Mouse (Mus musculus) limb, embryonic 13.5 days (tissue): ENCODE measurements at regions not wholly inside any gene's neighbourhood (a gene's known extent, or its start where the extent isn't known, plus 50 kb on each side); places are given as distances from the start of the nearest gene placed in this dataset.

Experiments used
- ATAC-seq: fragments of 200-750 bp; cut with Nextera tagmentation; 2 replicates; pipeline ENCODE4 v1.8.0; 2017; ENCODE audit warnings: low read depth, moderate number of reproducible peaks, moderate TSS enrichment; ENCODE audit not compliant: low FRiP score
- H3K27ac ChIP-seq: fragments of 300-500 bp; sonication (generic); 2 replicates; pipeline ENCODE4 v1.5.1; 2015; ENCODE audit warnings: inconsistent platforms, mild to moderate bottlenecking, moderate library complexity
- H3K27me3 ChIP-seq: fragments of 300-500 bp; sonication (generic); 2 replicates; pipeline ENCODE4 v1.6.1; 2015; ENCODE audit warnings: mild to moderate bottlenecking, inconsistent platforms
- H3K36me3 ChIP-seq: fragments of 300-500 bp; sonication (generic); 2 replicates; pipeline ENCODE4 v1.6.1; 2015; ENCODE audit warnings: inconsistent platforms, mild to moderate bottlenecking, moderate library complexity
- H3K4me1 ChIP-seq: fragments of 300-500 bp; sonication (generic); 2 replicates; pipeline ENCODE4 v1.6.1; 2015; ENCODE audit warnings: inconsistent platforms
- H3K4me2 ChIP-seq: fragments of 300-500 bp; sonication (generic); replicated peaks from 2 replicates; pipeline ENCODE4 v1.6.1; 2015; ENCODE audit warnings: inconsistent platforms, mild to moderate bottlenecking, moderate library complexity
- H3K4me3 ChIP-seq: fragments of 300-500 bp; sonication (generic); 2 replicates; pipeline ENCODE4 v1.5.1; 2015; ENCODE audit warnings: moderate library complexity, mild to moderate bottlenecking, inconsistent platforms
- H3K9ac ChIP-seq: fragments of 300-500 bp; sonication (generic); 2 replicates; pipeline ENCODE4 v1.6.1; 2015; ENCODE audit warnings: mild to moderate bottlenecking, inconsistent platforms
- H3K9me3 ChIP-seq: fragments of 300-500 bp; sonication (generic); 2 replicates; pipeline ENCODE4 v1.6.1; 2016; ENCODE audit warnings: inconsistent platforms
- WGBS: fragments of 180-500 bp; shearing (Covaris S2); methylation state at CpG from one replicate; pipeline ENCODE4 v1.1.7; 2015; 5-methylcytosine and 5-hydroxymethylcytosine counted together

DNA sequence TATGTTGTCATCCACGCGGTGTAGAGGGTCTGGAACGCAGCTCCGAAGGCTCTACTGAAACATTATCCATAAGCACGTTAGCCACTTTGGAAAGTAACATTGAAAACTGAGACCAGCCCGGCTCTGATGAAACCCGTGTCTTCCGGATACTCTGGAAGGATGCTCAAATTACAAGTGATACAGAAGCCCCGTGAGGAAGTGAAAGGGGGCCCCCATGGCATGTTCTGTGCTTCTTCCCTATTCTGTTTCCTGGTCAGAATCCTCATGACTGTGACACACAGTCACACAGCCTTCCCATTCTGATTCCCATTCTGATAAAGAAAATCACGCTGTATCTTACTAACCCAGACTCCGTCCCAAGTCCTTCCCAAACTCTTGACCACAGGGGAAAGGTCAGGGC lies 143.5 kb upstream of the Rpl34 start:
- no peak for ATAC-seq

DNA sequence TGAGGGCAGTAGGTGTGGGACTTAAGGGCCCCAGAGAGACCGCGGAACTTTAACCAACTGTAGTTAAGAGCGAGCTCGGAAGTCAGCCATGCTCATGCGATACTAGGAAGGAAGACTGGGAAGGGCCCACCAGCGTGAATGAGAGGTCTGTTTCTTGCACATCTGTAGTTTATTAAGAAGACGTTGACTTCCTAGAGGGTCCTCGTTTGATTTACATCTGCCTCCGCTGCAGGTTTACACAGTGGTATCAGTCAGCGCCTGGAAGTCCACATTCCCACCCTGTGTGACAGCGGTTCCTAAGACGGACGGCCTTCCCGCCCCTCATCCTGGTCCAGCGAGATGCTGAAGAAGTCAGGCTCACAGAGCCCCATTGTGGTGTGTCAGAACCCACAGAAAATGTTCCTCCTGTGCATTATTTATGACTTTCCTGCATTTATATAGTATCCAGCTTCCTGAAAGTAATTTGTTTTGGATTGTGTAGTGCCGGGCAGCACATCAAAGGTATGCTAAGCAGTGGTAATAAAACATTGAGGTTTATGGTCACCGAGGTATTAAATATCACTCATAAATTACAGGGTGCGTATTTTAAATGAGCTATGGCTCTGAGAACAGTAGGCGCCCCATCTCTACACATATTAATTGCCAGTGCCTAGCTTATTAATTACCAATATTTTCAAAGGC lies 136.9 kb upstream of the Rpl34 start:
- Histone ChIP-seq H3K4me2 (peak overlapping the region; percentile 58), H3K9me3 (no peaks in the 10 kb centered on the region), H3K27ac (peak overlapping the region; percentile 67; the same call in 1 of the 2 replicates), H3K4me1 (peaks cover 18% of the 10 kb centered on the region), H3K9ac (peak overlapping the region; percentile 25; the same call in 1 of the 2 replicates), H3K4me3 (peak overlapping the region; percentile 22), H3K27me3 (no peaks in the 10 kb centered on the region), H3K36me3 (no peaks in the 10 kb centered on the region)
- WGBS = 5% methylated on average over 19 of the region's 19 CpGs
- ATAC-seq = peak; percentile 87

More for the DNA sequence above, 143.5 kb upstream of the Rpl34 start:
- no peaks in the 10 kb centered on the region for H3K9me3 ChIP-seq
- H3K27me3 ChIP-seq = no peaks in the 10 kb centered on the region
- no peak overlapping the region for H3K4me3 ChIP-seq
- no peaks in the 10 kb centered on the region for H3K36me3 ChIP-seq
- 73% methylated on average over 11 of the region's 11 CpGs for WGBS
- no peak overlapping the region for H3K4me2 ChIP-seq
- H3K27ac ChIP-seq = no peak overlapping the region
- peaks cover 5% of the 10 kb centered on the region for H3K4me1 ChIP-seq
- H3K9ac ChIP-seq = no peak overlapping the region

DNA sequence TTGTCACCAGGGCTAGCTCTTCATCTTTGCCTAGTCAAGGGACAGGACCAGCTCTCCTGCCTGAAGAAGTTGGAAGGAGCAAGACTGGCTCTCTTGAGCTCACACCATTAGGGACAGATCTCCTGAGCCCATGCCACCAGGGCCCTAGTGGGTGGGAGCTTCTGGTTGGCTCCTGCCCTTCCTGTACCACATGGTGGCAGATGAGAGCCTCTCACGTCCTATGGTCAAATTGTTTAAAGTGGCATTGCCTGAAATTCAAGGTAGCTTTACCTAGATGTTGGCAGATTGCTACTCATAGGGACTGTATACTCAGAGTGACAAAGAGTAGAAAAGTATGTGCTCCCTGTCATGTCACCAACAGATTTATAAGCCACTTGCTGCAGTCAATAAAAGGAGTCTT lies 134.6 kb upstream of the Rpl34 start:
- H3K27me3 ChIP-seq = no peaks in the 10 kb centered on the region
- no peak overlapping the region for H3K9ac ChIP-seq
- H3K36me3 ChIP-seq = no peaks in the 10 kb centered on the region
- no peak overlapping the region for H3K27ac ChIP-seq
- peaks cover 18% of the 10 kb centered on the region for H3K4me1 ChIP-seq
- 69% methylated on average over 1 of the region's 1 CpGs for WGBS
- no peaks in the 10 kb centered on the region for H3K9me3 ChIP-seq
- H3K4me2 ChIP-seq = no peak overlapping the region
- no peak for ATAC-seq
- no peak overlapping the region for H3K4me3 ChIP-seq

DNA sequence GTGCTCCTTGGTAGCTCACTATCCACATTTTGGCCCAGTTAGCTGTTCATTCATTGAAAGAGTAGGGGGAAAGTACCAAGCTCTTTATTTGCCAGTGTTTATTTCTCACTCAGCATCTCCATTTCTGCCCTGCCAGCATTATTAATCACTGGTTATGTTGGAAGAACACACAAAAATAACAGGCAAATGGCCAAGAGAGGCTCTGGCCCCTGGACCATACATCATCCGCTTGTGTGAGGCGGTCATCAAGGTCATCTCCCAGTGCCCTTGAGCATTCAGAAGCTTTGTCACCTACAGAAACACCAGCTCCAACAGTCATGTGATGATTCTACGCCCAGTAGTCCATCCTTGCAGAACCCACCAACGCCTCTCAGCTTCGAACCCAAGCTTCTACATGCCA lies 133.2 kb upstream of the Rpl34 start:
- Histone ChIP-seq H3K9me3 (no peaks in the 10 kb centered on the region), H3K4me2 (no peak overlapping the region), H3K27me3 (no peaks in the 10 kb centered on the region), H3K27ac (no peak overlapping the region), H3K36me3 (no peaks in the 10 kb centered on the region), H3K9ac (no peak overlapping the region), H3K4me1 (peaks cover 24% of the 10 kb centered on the region), H3K4me3 (no peak overlapping the region)
- ATAC-seq = no peak
- 93% methylated on average over 5 of the region's 5 CpGs for WGBS

DNA sequence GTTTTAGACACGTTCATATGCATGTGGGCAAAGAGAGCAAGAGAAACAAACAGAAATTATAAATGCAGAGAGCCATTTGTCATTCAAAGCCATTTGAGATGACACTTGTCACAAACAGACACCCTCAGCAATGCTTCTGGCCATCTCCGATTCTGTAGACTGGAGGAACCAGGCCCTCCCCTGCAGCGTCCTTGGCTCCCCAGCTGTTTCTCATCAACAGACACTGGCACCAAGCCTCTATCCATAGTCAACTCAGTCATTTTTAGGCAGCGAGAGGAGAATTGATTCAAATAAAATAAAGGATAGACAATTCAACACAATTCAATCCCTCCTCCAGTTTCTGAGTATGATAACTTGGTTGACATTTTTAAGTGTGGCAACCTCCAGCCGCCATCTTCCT lies 130.1 kb upstream of the Rpl34 start:
- WGBS = 54% methylated on average over 5 of the region's 5 CpGs
- Histone ChIP-seq H3K36me3 (no peaks in the 10 kb centered on the region), H3K4me3 (no peak overlapping the region), H3K4me2 (no peak overlapping the region), H3K27me3 (no peaks in the 10 kb centered on the region), H3K4me1 (peaks cover 7% of the 10 kb centered on the region; the same call in 1 of the 2 replicates), H3K9ac (no peak overlapping the region), H3K9me3 (no peaks in the 10 kb centered on the region), H3K27ac (no peak overlapping the region)
- ATAC-seq = no peak

DNA sequence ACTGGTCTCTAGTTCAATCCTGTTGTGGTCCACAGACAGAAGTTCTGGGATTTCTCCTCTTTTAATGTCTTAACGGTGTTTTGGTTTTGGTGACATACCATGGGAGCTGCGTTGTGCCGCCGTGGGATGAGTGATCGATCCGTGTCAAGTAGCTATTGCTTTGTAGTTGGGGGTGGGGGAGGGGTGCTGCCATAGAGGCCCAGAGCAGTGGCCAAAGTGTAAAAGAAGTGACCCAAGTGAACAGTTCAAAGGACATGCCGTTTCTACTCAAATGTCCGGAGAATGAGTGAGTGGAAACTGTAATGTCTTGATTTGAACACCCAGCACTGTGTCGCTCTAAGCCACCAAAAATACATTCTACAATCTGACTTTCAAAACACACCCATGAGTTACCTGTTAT lies 123.7 kb upstream of the Rpl34 start:
- Histone ChIP-seq H3K4me1 (peaks cover 8% of the 10 kb centered on the region; the same call in 1 of the 2 replicates), H3K27me3 (no peaks in the 10 kb centered on the region), H3K9ac (no peak overlapping the region), H3K4me3 (no peak overlapping the region), H3K27ac (no peak overlapping the region), H3K9me3 (no peaks in the 10 kb centered on the region), H3K36me3 (no peaks in the 10 kb centered on the region), H3K4me2 (no peak overlapping the region)
- no peak for ATAC-seq
- WGBS = 51% methylated on average over 9 of the region's 9 CpGs

DNA sequence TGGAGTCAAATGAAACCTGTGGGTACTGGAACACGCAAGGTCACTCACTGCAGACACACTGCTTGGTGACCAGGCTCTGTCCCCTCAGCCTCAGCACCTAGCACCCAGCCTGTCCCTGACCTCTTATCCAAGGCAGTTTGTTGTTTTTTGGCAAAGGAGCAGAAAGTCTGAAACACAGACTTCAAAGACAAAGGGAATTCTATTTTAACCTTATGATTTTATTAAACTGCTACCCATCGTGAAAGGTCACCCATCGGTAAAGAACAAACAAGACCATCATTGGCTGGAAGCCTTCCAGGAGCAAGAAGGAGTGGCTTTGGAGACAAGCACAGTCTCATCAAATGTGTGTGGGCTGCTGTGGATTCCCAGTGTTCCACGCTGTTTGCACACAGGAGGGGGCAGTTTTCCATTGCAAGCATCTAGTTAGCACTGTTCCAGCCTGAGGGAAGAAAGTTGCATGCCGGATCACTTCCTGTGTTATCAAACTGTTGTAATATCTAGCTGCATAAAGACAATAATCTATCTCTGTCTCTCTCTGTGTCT lies 120.6 kb upstream of the Rpl34 start:
- 64% methylated on average over 5 of the region's 5 CpGs for WGBS
- no peak overlapping the region for H3K4me3 ChIP-seq

DNA sequence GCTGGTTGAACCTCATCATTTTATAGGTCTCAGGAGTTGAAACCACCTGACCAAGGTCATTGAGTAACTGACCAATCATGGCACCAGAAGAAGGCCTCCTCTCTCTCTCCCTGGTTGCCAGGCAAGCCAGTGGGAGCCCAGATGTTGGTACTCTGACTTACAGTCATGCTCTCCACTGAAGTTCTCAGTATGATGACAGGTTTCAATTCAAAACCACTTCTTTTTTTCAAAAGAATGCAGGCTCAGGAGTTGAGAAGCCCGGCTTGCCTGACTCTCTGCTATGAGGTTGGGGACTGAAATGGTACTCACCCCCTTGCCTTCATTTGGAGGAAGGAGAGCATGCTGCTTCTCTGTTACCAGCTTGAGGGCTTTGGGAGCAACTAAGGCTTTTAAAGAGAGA lies 111.6 kb upstream of the Rpl34 start:
- H3K4me1 ChIP-seq = peaks cover 7% of the 10 kb centered on the region
- no peak overlapping the region for H3K27ac ChIP-seq
- H3K36me3 ChIP-seq = no peaks in the 10 kb centered on the region
- no peak for ATAC-seq
- H3K27me3 ChIP-seq = no peaks in the 10 kb centered on the region
- H3K9ac ChIP-seq = no peak overlapping the region
- H3K4me2 ChIP-seq = no peak overlapping the region
- 57% methylated on average over 1 of the region's 1 CpGs for WGBS
- no peaks in the 10 kb centered on the region for H3K9me3 ChIP-seq
- H3K4me3 ChIP-seq = no peak overlapping the region

More for the DNA sequence above, 120.6 kb upstream of the Rpl34 start:
- H3K9me3 ChIP-seq = no peaks in the 10 kb centered on the region
- H3K27ac ChIP-seq = no peak overlapping the region
- H3K27me3 ChIP-seq = no peaks in the 10 kb centered on the region
- H3K4me2 ChIP-seq = no peak overlapping the region
- H3K9ac ChIP-seq = no peak overlapping the region
- ATAC-seq = no peak
- H3K4me1 ChIP-seq = peaks cover 6% of the 10 kb centered on the region; the same call in 1 of the 2 replicates
- H3K36me3 ChIP-seq = no peaks in the 10 kb centered on the region

DNA sequence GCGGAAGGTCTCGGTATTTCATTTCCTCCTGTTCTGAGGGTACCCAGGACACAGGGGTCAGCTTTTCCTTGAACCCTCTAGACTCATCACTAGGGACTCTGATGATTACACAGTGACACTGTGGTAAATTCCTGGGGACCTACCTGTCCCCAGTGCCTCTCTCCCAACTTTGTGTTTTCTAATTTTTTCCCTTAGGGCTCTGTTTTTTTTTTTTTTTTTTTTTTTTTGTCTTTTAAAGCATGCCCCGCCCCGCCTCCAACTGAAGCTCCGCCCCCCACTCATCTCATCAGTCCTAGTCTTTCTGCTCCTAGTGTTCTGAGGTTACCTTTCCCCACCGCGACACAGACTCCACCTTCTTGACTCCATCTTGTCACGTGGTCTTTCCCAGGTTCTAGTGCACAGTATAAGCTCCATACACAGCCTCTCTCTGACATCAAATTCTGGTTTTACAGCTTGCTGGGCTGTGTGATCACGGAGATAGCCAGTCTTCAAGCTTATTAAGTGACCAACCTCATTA lies 109.8 kb upstream of the Rpl34 start:
- Histone ChIP-seq H3K27ac (no peak overlapping the region), H3K4me3 (no peak overlapping the region), H3K27me3 (no peaks in the 10 kb centered on the region), H3K9me3 (no peaks in the 10 kb centered on the region), H3K36me3 (no peaks in the 10 kb centered on the region), H3K9ac (no peak overlapping the region), H3K4me1 (peaks cover 11% of the 10 kb centered on the region), H3K4me2 (no peak overlapping the region)
- 84% methylated on average over 9 of the region's 9 CpGs for WGBS
- no peak for ATAC-seq

DNA sequence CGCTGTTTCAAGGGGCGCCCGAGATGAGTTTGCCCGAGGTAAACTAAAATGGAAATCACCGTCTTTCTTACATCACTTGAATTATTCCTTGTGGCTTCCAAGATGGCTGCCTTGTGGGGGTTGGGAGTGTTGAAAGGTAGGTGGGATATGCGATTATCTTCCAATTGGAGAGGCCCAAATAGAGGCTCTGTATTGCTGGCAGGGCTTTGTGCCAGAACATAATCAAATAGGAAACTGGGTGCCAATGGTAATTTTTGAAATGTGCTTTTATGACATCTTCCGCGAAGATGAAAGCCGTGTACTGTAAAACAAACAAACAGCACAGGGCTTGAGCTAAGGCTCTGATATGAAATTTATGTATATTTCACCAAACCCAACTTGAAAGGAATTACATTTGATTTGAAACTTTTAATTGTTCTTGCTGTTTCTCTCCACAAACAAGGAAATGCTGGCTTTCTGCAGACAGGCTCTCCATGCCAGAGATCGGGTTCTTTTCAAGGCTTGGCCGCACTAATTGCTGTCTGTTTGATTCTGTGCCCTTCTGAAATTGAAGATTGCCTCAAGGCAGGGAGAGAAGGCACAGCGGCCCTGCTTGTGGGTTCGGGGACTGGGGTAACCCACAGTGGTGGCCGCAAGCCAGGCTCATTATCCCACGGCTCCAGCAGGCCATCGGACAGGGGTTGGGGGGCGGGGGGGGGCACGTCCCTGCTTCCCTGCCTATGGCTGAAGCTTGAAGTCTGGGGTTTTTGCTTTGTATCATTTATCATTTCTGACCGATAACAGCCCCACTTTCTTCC lies 108.6 kb upstream of the Rpl34 start:
- Histone ChIP-seq H3K27me3 (no peaks in the 10 kb centered on the region), H3K4me1 (peaks cover 11% of the 10 kb centered on the region), H3K9me3 (no peaks in the 10 kb centered on the region), H3K36me3 (no peaks in the 10 kb centered on the region), H3K27ac (no peak overlapping the region), H3K9ac (no peak overlapping the region), H3K4me3 (no peak overlapping the region), H3K4me2 (no peak overlapping the region; the same call in 1 of the 2 replicates)
- WGBS = 57% methylated on average over 19 of the region's 19 CpGs
- ATAC-seq = no peak

DNA sequence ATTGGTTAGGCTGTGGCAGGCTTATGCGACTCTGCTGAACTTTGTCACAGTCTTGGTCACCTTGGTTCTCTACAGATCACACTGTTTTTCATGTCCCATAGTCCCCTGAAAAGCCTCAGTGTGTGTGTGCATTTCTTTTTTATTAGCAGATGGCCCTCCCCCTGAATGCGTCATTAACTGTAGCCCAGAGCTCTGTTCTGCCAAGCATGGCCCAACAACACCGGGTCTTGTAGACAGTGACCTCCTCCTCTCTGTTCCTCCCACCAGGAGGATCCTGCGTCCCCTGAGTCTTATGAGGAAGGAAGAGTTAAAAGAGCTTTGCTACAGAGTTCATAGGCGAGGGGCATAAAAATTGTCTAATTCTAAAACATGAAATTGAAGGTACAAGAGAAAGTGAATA lies 103.5 kb upstream of the Rpl34 start:
- ATAC-seq = no peak
- Histone ChIP-seq H3K36me3 (no peaks in the 10 kb centered on the region), H3K4me1 (peaks cover 9% of the 10 kb centered on the region; the same call in 1 of the 2 replicates), H3K9ac (no peak overlapping the region), H3K9me3 (no peaks in the 10 kb centered on the region), H3K27ac (no peak overlapping the region), H3K4me3 (no peak overlapping the region), H3K4me2 (no peak overlapping the region), H3K27me3 (no peaks in the 10 kb centered on the region)
- WGBS = 59% methylated on average over 5 of the region's 5 CpGs

DNA sequence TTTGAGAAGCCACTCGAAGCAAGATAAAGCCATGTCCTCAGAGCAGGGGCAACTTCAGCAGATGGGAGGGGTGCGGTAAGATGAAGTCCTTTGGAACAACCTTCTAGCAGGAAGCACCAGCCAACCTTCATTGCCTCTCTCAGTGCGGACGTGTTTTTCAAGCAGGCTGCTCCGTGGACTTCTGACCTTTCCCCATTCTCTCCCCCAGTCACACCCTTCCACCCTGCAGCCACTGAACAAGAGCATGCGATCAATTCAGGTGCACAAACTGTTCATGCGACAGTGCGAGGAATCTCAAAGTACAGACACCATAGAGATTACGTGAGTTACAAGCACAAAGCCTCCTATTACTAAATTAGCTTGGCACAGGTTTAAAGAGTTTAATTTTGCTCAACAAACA lies 102.9 kb upstream of the Rpl34 start:
- H3K27me3 ChIP-seq = no peaks in the 10 kb centered on the region
- no peak overlapping the region for H3K4me2 ChIP-seq
- no peaks in the 10 kb centered on the region for H3K9me3 ChIP-seq
- no peak for ATAC-seq
- H3K4me3 ChIP-seq = no peak overlapping the region
- H3K4me1 ChIP-seq = peaks cover 9% of the 10 kb centered on the region; the same call in 1 of the 2 replicates
- 70% methylated on average over 9 of the region's 9 CpGs for WGBS
- H3K9ac ChIP-seq = no peak overlapping the region
- no peak overlapping the region for H3K27ac ChIP-seq
- no peaks in the 10 kb centered on the region for H3K36me3 ChIP-seq
